Mouse (Mus musculus) G1E (cell line): Measurements from ENCODE around the gene 4930402F06Rik. TPM values are rescaled to one million over a fixed set of nuclear protein-coding genes. Genes with fewer than 3 reads are reported as not detected.

Source experiments
- ATAC-seq: 2 replicates; pipeline ENCODE4 v1.8.0; 2016; ENCODE audit warnings: mild to moderate bottlenecking; ENCODE audit not compliant: insufficient number of reproducible peaks, poor library complexity, low FRiP score, severe bottlenecking; ENCODE audit errors: extremely low read depth
- DNase-seq: peaks from one replicate; pipeline ENCODE4 v3.0.0; 2012; ENCODE audit warnings: low spot score
- H3K27me3 ChIP-seq: 2 replicates; pipeline ENCODE4 v1.6.1; 2012; ENCODE audit warnings: mild to moderate bottlenecking, low read length, inconsistent platforms; ENCODE audit not compliant: insufficient read depth
- H3K36me3 ChIP-seq: replicated peaks from 2 replicates; pipeline ENCODE3; 2012; ENCODE audit warnings: mild to moderate bottlenecking, inconsistent platforms
- H3K4me1 ChIP-seq: 2 replicates; pipeline ENCODE4 v1.6.1; 2012; ENCODE audit warnings: low read depth, low read length, inconsistent platforms, mixed read lengths; ENCODE audit not compliant: insufficient read depth
- H3K4me3 ChIP-seq: 2 replicates; pipeline ENCODE4 v1.5.1; 2012; ENCODE audit warnings: low read depth, mild to moderate bottlenecking, inconsistent platforms, low read length, moderate library complexity, mixed read lengths
- H3K9me3 ChIP-seq: replicated peaks from 2 replicates; pipeline ENCODE4 v1.6.1; 2012; ENCODE audit warnings: inconsistent platforms
- CTCF ChIP-seq: IDR thresholded peaks from 2 replicates; pipeline ENCODE4 v1.5.1; 2012; ENCODE audit warnings: low read depth, low read length, inconsistent platforms, mixed read lengths
- GATA1 ChIP-seq: IDR thresholded peaks from 2 replicates; pipeline ENCODE4 v1.6.1; 2012; ENCODE audit warnings: borderline replicate concordance, low read length, inconsistent platforms, mixed read lengths
- GATA2 ChIP-seq: IDR thresholded peaks from 2 replicates; pipeline ENCODE4 v1.6.1; 2012; ENCODE audit warnings: low read depth, low read length, inconsistent platforms, borderline replicate concordance
- POLR2AphosphoS5 ChIP-seq: IDR thresholded peaks from 2 replicates; pipeline ENCODE4 v1.6.1; 2012; ENCODE audit warnings: low read depth, low read length, inconsistent platforms; ENCODE audit not compliant: insufficient replicate concordance
- TAL1 ChIP-seq: conservative IDR thresholded peaks from 2 replicates; pipeline ENCODE4 v1.6.1; 2012; ENCODE audit warnings: low read depth, low read length, inconsistent platforms, mixed read lengths
- polyA plus RNA-seq: library from polyadenylated mRNA; stranded (reverse); fragments of >175 nt; gene quantifications from 2 replicates; pipeline ENCODE4 v1.2.3, GENCODE M21; 2012
- total RNA-seq, 2 experiments: library from RNA; stranded (forward) in 1 of 2; stranded (reverse) in 1 of 2; fragments of 200-1000 nt in 1 of 2; fragments of >200 nt in 1 of 2; fragmentation: Nextera tagmentation in 1 of 2; gene quantifications; 2 replicates each; pipeline ENCODE4 v1.2.3; 2014 to 2017

The 4930402F06Rik gene
- total and polyA plus RNA-seq, 3 experiments: not detected

DNA sequence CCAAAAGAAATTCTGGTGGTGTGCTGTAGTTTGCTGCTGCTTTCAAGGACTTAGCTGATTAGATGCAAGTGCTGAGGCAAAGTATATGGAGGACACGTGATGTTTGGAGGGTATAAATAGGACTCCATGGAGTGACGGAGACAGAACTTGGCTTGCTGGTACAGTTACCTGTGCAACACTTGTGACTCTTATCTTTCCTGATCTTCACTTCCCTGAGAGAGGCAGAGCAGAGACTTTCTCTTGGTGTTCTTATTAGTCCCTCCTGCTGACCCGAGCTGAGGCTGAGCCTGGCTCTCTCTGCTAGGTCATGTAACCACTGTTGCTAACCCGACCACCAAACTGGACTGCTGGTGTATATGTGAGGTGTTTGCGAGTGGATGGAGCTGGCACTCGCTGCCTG is 12.5 kb upstream of the 4930402F06Rik start:
- TF ChIP-seq CTCF (no peak), GATA2 (no peak), TAL1 (no peak), GATA1 (no peak), POLR2AphosphoS5 (no peak)
- DNase-seq: no peak
- H3K36me3 ChIP-seq: peaks cover 93% of the 10 kb centered on the region
- no peak for ATAC-seq
- no peaks in the 10 kb centered on the region for H3K9me3 ChIP-seq
- H3K27me3 ChIP-seq: no peaks in the 10 kb centered on the region
- no peak overlapping the region for H3K4me3 ChIP-seq
- H3K4me1 ChIP-seq: peaks cover 9% of the 10 kb centered on the region; the same call in 1 of the 2 replicates

DNA sequence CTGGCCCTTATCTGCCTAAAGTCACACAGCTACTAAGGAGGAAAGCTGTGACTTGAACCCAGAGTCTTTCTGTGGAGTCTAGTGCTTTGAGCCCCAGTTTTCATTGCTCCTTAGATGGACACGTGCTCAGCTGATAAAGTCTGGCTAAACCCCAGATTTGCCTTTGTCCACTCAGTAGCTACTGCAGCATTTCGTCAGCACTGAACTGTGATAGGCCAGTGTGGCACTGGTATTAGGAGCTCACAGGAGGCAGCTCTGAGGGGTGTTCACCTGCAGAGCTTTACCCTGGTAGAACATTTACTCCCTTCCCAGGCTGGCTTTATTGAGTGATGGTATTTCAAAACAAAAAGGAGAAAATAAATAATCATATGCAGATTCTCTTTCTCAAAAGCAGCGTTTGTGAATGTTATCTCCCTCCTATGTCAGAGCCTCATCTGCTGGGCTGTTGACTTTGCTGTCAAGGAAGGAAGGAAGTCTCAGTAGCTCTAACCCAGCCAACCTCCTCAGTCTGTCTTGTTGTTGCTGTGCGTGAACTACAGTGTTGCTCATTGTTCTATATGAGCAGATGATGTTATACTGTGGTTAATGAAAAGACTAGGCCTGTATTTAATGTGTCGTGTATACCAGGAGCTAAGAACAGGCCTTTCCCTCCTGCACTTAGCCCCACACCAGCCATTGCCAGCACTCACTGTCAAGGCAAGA is 11.6 kb upstream of the 4930402F06Rik start:
- Histone ChIP-seq H3K27me3 (no peaks in the 10 kb centered on the region), H3K4me1 (peaks cover 9% of the 10 kb centered on the region; the same call in 1 of the 2 replicates), H3K4me3 (no peak overlapping the region), H3K9me3 (no peaks in the 10 kb centered on the region), H3K36me3 (peaks cover 91% of the 10 kb centered on the region)
- DNase-seq: no peak
- no peak for ATAC-seq
- no peak for TF ChIP-seq CTCF

DNA sequence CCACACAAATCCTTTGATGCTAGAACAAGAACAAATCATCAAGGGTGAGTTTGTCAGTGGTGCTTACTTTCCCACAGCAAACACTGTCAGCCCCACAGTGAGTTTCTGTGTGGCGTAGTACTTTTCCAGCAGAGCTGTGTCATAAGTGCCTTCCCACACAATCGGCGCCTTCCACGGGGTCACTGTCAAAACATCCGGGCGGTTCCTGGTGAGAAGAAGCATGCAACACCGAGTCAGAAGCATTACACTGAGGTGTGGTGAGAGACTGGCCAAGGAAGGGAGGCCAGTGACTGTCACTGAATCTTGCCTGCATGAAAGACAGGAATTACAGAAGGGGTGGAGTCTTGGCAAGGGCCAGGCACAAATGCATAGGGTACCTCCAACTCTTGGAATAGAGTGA is 10.9 kb upstream of the 4930402F06Rik start:
- Histone ChIP-seq H3K9me3 (no peaks in the 10 kb centered on the region), H3K4me1 (peaks cover 9% of the 10 kb centered on the region; the same call in 1 of the 2 replicates), H3K27me3 (no peaks in the 10 kb centered on the region), H3K36me3 (peaks cover 87% of the 10 kb centered on the region), H3K4me3 (no peak overlapping the region)
- ATAC-seq (no peak), DNase-seq (no peak)
- TF ChIP-seq CTCF (no peak), GATA1 (no peak), POLR2AphosphoS5 (no peak)

DNA sequence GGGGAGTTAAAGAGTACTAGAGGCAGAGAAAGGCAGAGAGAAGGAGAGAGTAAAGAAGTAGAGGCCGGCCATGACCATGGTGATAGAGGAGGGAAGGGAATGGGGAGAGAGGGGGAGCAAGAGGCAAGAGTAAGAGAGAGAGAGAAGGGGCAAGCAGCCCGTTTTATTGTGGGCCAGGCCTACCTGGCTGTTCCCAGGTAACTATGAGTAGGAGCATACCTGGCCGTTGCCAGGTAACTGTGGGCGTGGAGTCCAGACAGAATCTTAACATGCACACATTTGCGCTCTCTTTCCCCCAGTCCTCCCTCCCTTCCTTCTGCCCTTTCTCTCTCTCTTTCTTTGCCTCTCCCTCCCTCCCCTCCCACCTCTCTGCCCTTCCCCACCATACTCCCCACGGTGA is 10.3 kb upstream of the 4930402F06Rik start:
- ATAC-seq (no peak), DNase-seq (no peak)
- TF ChIP-seq GATA1 (no peak), GATA2 (no peak), TAL1 (no peak), CTCF (no peak)
- Histone ChIP-seq H3K27me3 (no peaks in the 10 kb centered on the region; the same call in 1 of the 2 replicates), H3K9me3 (no peaks in the 10 kb centered on the region), H3K4me1 (peaks cover 5% of the 10 kb centered on the region; the same call in 1 of the 2 replicates), H3K36me3 (peaks cover 87% of the 10 kb centered on the region), H3K4me3 (no peak overlapping the region)

DNA sequence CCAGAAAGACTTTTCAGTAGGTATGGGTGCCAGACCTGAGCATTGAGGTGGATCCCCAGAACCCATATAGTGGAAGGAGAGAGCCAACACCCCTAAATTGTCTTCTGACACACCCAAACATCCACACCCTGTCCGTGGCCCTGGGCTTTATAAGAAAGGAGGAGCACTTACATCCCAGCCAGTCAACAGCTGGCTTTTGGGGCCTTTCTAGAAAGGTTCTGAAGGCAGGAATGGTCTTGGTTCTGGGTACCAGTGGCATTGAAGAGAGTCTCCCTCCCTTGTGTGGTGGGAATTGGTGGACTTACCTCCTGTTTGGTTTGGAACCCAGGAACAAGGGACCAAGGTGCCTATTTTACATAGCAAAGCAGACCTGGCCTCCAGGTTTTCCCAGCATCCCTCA is 9.6 kb upstream of the 4930402F06Rik start:
- no peak for ATAC-seq
- DNase-seq: no peak
- TF ChIP-seq CTCF: no peak
- TF ChIP-seq POLR2AphosphoS5: no peak
- no peak for TF ChIP-seq TAL1
- no peak for TF ChIP-seq GATA2
- TF ChIP-seq GATA1: no peak
- H3K4me1 ChIP-seq: peaks cover 5% of the 10 kb centered on the region; the same call in 1 of the 2 replicates
- H3K9me3 ChIP-seq: no peaks in the 10 kb centered on the region
- peaks cover 85% of the 10 kb centered on the region for H3K36me3 ChIP-seq
- no peaks in the 10 kb centered on the region; the same call in 1 of the 2 replicates for H3K27me3 ChIP-seq
- H3K4me3 ChIP-seq: no peak overlapping the region

DNA sequence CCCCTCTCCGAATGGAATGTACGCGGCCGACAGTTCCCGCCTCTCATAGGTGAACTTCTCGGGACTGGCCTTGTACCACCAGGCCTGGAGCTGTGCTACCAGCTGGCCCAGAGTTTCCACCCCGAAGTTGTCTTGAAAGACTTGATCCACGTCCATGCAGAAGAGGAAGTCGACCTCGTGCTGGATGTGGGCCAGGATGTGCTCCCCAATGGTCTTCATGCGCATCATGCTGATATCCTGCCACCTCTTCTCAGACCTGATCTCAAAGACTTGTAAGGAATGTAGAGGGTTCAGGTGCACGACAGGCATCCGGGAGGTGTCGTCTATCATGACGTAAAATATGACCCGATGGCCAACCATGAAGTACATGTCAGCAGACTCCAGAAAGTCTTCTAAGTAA is 5.4 kb upstream of the 4930402F06Rik start:
- TF ChIP-seq GATA1 (no peak), POLR2AphosphoS5 (no peak), CTCF (no peak), GATA2 (no peak), TAL1 (no peak)
- H3K4me3 ChIP-seq: no peak overlapping the region
- DNase-seq: no peak
- H3K4me1 ChIP-seq: peaks cover 20% of the 10 kb centered on the region
- ATAC-seq: no peak
- no peaks in the 10 kb centered on the region for H3K9me3 ChIP-seq
- peaks cover 3% of the 10 kb centered on the region; the same call in 1 of the 2 replicates for H3K27me3 ChIP-seq
- peaks cover 54% of the 10 kb centered on the region for H3K36me3 ChIP-seq

DNA sequence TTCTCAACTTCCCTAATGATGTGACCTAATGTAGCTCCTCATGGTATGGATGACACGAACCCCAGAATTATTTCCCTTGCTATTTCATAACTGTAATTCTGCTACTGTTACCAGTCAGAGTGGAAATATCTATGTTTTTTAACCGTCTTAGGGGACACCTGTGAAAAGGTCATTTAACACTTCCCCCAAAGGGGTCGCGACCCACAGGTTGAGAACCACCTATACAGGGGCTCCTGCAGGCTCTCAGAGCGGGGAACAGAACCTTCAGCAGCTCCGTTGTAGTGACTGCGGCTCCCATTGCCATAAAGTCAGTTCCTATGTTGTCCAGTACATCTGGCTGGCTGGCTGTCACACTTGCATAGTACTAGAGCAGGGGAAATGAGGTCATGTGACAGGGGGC is 3.8 kb upstream of the 4930402F06Rik start:
- H3K27me3 ChIP-seq: peaks cover 10% of the 10 kb centered on the region
- H3K9me3 ChIP-seq: no peaks in the 10 kb centered on the region
- H3K4me3 ChIP-seq: no peak overlapping the region
- H3K4me1 ChIP-seq: peaks cover 18% of the 10 kb centered on the region
- peaks cover 38% of the 10 kb centered on the region for H3K36me3 ChIP-seq
- DNase-seq: no peak
- no peak for ATAC-seq
- TF ChIP-seq GATA2: no peak
- no peak for TF ChIP-seq CTCF
- TF ChIP-seq GATA1: no peak
- no peak for TF ChIP-seq TAL1
- TF ChIP-seq POLR2AphosphoS5: no peak
